Mouse (Mus musculus) hematopoietic stem cell, adult 5-6 weeks (primary cell): ENCODE data around the gene Bpifb5. TPM values are rescaled to one million over a fixed set of nuclear protein-coding genes. Genes with fewer than 3 reads are reported as not detected.
"Not testable (repeated sequence)": the region's sequence is repeated elsewhere in the genome, so short reads cannot be mapped to it uniquely, and the experiment has no call there.

ENCODE experiments used
- ATAC-seq, 2 experiments: fragments of 125-278 bp in 1 of 2; replicated peaks in 1 of 2; 2 replicates each; pipeline ENCODE4 v1.8.0; 2016 to 2017; ENCODE audit warnings: inconsistent platforms in 2 of 2, mild to moderate bottlenecking in 2 of 2, moderate number of reproducible peaks in 2 of 2, low read depth in 1 of 2, moderate TSS enrichment in 1 of 2; ENCODE audit not compliant: low FRiP score in 2 of 2, poor library complexity in 2 of 2, severe bottlenecking in 2 of 2, insufficient read depth in 1 of 2, low TSS enrichment in 1 of 2
- total RNA-seq: library from RNA; stranded (forward); fragments of 172-1452, 232-1000 nt; gene quantifications from 2 replicates; pipeline ENCODE4 v1.2.3, GENCODE M21; 2017

Gene Bpifb5
- 2.9 and 3.3 TPM in 2 replicates for total RNA-seq

DNA sequence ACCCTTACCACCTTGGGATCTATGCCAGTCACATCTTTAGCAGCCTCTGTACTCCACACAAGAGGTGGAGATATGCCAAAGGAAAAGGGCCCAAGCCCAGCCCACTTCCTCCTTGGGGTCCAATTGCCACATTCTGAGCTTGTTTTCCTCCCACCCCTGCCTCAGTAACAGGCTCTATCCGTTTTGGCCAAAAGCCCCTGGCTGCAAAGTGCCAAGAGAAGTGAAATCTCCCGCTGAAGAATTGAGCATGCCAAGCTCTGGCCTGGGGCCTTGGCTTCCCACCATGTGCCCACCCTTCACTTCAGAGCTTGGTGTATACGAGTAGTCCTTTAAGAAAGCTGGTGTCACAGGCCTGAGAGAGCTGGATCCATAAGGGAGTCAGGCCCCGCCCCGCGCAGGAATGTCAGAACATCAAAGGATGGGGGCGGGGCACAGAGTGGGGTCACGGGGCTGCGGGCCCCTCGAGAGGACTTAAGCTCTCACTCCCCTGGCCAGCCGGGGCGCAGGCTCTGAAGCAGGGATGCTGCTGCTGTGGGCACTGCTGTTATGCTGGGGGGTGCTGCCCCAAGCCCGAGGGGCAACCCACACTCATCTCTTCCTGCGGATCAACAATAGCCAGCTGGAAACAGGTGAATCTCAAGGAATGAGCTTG lies at the start of gene Bpifb5:
Gene Bpifb5, plus strand, starts transcription at position 478 of the 652 bp plus-strand sequence.
- peak; percentile 68 to 70 for ATAC-seq

DNA sequence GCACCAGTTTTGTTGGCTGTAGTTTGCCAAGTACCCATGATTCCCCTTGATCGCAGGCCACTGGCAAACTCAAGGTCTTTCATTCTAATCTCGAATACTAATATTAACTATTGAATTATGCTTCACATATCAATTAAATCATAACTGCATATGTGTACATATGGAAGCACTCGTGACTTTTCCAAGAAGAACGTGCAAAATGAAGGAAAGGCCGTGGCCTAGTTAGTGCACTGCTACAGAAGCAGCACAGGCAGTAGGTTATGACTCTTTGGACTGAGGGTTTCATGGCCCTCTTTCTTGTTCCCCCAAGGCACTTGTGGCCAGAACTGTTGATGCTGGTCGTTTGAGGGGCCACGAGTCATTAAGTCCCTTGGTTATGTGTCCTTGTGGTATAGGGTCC lies 41.6 kb upstream of the Bpifb5 start:
- not testable (repeated sequence) for ATAC-seq

DNA sequence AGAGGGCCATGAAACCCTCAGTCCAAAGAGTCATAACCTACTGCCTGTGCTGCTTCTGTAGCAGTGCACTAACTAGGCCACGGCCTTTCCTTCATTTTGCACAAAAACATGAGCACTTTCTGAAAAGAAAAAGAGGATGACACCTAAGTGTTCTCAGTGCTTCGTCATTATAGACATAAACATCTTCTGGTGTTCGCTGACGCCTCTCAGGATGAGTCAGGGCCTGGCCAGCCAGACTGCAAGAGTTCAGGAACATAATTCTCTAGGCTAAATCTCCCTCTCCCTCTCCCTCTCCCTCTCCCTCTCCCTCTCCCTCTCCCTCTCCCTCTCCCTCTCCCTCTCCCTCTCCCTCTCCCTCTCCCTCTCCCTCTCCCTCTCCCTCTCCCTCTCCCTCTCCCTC lies 40.5 kb upstream of the Bpifb5 start:
- not testable (repeated sequence) for ATAC-seq

DNA sequence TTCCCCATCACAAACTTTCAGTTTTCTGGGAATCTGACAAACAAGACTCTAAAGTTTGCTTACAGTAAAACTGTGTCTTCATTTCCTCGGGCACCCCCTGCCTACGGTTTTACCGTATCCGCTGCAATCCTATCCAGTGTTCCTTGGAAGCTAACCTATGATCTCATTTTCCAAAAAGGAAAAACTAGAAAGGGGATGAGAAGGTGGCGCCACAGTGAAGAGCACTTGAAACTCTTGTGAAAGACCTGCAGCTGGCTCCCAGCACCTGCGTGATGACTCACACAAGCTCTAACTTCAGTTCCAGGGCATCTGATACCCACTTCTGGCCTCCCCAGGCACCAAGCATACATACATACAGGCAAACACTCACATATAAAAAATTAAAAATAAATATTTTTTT lies 38.2 kb upstream of the Bpifb5 start:
- ATAC-seq, result no peak

DNA sequence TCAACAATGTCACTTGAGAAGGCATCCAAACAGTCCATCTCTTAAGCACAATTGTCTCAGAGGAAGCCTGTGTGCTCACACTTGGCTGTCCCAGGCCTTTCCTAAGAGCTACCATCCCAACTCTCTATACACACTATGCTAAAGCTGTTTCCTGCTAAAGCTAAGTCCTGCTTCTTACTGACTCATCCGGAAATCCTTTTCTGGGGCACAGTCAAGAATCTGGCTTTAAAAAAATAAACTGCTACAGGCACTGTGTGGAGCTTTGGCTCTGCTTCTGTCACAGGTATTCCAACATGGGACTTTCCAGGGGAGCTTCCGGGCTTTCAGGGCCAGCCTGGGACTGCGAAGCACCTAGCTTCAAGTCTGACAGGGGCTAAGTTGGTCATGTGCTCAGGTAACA lies 37.8 kb upstream of the Bpifb5 start:
- ATAC-seq, result no peak

DNA sequence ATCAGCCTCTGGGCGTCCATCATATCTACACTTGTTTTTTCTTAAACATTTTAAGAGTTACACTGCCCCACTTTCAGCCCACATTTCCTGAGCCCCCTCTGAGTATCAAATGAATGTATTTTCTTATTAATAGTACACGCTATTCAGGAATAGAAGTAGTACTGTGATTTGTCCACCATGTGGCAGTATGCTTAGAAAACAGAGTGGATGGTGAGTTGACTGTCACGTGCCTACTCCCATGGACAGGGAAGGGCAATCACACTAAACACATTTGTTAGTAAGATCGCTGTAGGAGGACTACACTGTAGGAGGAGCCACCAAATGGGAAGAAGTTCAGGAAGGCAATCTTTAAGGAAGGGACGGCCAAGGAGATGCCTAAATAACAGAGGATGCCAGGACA lies 36.1 kb upstream of the Bpifb5 start:
- peak; percentile 60 to 67 for ATAC-seq

DNA sequence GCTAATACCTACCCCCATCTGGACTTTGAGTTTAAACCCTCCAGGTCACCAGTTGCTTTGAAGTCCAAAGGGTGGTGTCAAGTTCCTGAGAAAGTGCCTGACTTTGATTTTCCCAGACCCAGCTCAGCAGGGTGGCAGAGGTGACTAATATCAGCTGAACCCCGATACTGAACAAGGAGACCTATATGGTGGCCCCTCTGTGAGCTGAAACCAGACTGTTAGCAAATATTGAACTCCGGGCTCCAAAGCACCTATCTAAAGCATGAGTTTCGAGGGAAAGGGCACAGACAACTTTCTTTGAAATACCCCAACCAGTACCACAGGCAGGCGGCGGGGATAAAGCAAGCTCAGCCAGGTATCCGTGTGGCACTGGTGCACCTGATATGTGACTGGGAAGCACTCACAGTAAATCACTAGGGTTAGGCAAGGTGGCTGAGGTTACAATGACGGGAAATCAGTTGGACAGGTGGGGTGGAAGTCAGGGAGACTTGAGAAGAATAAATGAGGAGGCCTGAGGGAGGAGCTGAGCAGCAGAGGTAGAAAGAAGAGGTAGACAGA lies 33.6 kb upstream of the Bpifb5 start:
- ATAC-seq, result no peak

DNA sequence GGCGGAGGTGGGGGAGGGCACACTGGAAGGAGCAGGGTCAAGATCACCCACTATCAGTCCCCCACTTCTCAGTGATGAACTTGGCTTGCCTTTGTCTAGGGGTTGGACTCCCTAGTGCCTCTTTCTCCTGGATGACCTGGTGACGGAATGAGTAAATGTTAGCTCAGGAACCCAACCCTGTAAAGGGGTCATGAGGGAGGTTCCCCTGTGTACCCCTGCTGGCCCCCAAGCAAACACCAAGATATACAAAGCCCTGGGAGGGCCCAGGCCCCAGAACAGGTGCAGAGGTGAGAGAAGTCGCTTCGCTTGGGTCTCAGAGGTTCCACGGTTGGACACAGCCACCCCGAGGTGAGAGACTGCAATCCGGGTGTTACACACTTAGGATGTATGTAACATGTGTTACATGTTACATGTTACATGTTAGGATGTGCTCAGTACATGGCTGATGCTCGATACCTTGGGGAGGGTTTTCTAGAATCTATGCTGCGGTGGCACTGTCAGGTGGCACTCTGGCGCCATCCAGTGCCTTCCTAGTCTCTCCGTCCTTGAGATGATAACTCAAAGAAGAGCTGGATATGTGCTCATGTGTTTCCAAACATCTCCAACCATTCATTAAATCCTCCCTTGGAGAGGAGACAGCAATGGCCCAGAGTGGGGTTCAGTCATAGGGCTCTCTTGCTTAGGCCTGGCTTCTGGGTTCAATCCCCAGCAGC lies 32.8 kb upstream of the Bpifb5 start, which contains the start of gene Bpifb1:
Gene Bpifb1, plus strand, starts transcription at position 273 of the 713 bp plus-strand sequence.
- no peak for ATAC-seq

DNA sequence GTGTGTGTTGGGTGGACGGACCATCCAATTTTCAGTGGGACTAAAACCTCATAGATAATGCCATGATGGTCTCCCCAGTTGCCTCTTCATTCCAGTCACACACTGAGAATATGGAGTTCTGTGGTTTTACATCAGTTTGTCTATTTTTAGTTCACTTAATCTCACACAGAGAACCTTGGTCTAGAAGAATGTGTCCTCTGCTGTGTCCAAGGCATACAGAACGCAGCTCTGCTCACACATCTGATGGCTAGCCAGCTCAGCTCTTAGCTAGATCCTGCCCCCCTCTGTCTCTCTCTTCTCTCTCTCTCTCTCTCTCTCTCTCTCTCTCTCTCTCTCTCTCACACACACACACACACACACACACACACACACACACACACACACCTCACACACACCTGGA lies 31.4 kb upstream of the Bpifb5 start:
- ATAC-seq, result no peak

DNA sequence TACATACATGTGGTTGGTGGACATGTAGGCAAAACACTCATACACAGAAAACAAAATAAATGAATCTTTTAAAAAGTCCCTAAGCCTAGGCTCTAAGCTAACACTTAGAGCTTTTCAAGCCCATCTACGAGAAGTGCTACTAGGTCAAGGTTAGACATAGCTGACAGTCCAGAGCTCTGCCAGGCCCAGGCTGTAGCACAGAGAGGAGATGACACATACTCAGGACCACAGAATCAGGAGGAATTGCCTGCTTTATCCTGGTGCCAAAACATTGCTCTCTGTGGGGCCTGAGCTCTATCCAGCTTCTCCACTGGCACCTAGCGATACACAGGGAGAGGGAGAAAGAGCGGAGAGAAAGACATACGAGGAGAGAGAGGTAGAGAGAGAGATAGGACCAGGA lies 30.5 kb upstream of the Bpifb5 start:
- no peak for ATAC-seq

DNA sequence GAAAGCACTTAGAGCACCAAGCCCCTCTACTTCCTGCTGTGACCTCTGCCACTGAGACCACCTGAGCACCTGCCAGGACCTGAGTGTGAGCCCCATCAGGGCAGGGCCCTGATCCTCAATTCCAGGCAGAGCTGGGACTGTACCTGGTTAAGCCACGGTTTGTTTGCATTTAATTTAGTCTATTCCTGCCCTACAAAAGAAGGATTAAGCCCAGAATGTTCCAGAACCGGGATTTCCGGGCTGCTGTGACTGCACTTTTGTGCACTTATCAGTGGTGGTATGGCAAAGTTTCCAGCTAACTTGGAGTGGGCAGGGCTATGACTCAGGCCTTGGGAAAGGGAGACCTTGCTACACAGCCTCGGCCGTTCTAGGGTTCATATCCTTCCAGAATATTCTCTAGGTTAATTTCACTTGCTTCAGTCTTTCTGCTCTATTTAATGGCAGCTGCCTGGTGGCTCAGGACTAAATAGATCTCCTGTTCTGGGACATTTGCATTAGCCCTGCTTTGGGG lies 29.5 kb upstream of the Bpifb5 start:
- no peak for ATAC-seq

DNA sequence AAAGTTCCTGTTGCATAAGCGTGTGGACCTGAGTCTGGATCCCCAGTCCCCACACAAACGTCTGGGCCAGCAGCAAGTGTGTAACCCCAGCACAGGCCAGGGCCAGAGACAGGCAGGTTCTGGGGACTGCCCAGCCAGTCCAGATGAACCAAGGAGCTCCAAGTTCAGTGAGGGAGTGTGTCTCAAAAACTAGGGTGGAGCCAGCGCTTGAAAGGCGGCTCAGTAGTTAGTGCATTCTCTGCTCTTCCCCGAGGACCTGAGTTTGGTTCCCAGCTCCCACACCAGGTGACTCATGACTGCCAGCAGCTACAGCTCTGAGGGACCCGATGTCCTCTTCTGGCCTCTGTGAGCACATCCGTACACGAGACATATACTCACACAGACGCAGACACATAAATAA lies 26.5 kb upstream of the Bpifb5 start:
- ATAC-seq, result no peak

DNA sequence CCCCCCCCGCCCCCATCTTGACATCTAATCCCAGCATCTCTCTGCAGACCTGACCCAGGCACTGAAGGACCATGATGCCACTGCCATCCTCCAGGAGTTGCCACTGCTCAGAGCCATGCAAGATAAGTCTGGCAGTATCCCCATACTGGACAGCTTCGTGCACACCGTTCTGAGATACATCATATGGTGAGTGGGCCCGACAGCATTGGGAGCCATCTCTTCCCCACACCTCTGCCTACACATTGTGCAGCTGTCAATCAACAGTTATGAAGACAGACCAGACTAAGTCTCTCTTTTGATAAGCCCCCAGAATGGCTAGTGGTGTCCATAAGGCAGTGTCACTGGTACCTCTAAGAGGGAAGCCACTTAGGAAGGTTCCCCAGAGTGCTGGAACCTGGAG lies 18.9 kb upstream of the Bpifb5 start:
- ATAC-seq, result no peak

DNA sequence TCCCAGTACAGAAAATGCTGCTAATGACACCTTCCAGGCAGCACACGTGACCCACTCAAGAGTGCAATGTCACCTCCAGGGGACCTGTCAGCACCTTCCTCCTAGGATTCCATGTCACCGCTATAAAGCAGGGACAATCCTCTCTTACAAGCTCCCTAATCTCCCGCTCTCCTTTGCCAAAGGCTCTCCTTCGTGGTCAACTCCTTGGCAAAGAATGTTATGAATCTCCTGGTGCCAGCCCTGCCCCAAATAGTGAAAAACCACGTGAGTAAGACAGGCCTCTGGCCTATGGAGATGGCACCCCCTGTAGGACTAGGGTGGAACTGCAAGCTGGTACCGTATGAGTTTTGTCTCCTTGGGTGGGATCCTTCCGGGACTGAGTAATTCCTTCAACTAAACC lies 16.6 kb upstream of the Bpifb5 start:
- peak in 1 of 2 experiments; percentile 42; a peak in 1 of 4 replicates for ATAC-seq

DNA sequence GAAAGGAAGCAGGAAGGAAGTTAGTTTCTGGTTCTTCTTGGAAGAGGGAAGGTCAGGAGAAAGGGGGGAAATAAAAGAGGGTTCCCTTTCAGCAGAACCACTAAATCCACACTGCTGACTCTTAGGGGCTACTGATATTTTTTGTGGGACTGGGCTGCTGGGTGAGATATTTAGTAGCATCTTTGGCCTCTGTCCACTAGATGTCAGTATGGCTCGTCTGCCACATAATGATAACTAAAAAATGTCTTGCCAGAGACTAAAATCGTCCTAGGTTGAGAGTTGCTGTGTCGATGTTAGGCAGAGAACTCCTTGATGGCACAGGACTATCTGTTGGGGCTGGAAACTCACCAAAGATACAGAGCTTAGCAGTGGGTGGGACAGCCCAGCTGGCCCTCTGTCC lies 14.4 kb upstream of the Bpifb5 start:
- peak in 1 of 2 experiments; percentile 33; a peak in 2 of 4 replicates for ATAC-seq

DNA sequence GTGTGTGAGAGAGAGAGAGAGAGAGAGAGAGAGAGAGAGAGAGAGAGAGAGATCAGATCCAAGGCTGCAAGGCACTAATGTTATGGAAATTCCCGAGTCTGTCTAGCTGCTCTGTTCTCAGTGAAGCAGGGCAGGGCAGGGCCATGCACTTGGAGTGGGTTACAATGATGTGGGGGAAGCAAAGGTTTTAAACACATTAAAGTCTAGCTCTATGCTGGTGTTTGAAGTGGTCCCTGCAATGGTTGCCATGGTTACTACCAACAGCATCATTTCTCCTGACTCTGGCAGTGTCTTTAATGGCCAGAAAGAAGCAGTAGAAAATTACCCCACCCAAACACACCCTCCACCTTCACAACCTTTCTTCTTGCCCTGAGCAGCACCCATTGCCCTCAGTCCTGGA lies 12.4 kb upstream of the Bpifb5 start:
- no peak for ATAC-seq

DNA sequence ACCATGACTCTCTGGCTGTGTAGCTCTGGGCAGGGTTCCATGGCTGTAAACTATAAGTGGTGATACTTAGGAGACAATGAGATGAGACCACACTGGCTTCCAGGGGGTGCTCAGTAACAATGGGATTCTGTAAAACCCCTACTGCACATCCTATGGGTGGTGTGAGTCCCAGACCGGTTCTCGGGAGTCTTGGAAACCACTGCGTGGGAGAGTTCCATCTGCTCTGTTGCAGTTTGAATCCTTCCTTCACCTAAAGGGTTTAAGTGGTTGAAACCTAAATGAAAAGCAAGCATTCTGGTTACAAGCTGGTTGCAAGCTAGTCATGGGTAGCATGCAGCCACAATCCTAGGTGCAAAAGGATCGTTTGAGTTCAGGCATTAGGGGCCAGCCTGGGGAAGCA lies 11.7 kb upstream of the Bpifb5 start:
- no peak for ATAC-seq

DNA sequence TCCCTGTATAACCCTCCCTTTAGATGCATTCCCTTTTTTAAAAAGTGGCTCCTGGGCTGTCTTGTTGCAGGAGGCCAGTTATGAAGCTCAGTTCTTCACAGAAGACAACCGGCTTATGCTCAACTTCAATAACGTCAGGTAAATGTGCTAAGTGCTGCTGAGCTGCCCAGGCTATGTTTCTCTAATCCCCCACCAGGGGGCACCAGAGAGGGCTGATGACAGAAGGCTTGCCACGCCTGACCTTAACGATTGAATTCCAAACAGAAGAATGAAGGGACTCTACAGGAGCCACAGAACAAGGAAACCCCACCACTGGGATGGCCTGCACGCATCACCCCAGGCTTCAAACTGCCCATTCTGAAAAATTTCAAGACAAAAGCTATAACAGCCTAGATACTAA lies 8.4 kb upstream of the Bpifb5 start:
- ATAC-seq, result peak; percentile 81 to 91
